Mouse (Mus musculus) lung, adult 2 months (tissue): ENCODE results near the gene Ermp1. TPM values are rescaled to one million over a fixed set of nuclear protein-coding genes. Genes with fewer than 3 reads are reported as not detected.
"Not testable (repeated sequence)": the region's sequence is repeated elsewhere in the genome, so short reads cannot be mapped to it uniquely, and the experiment has no call there.

Experiments used
- DNase-seq: peaks from one replicate; pipeline ENCODE4 v3.0.0; 2022
- H3K4me1 ChIP-seq: fragments of 200-500 bp; 2 replicates; pipeline ENCODE4 v1.6.1; 2011; ENCODE audit warnings: low read length; ENCODE audit not compliant: control insufficient read depth, insufficient read depth
- H3K4me3 ChIP-seq: fragments of 200-500 bp; replicated peaks from 2 replicates; pipeline ENCODE3; 2011; ENCODE audit warnings: low read depth, mild to moderate bottlenecking, control low read depth, low read length; ENCODE audit errors: extremely low read depth
- CTCF ChIP-seq: fragments of 200-500 bp; IDR thresholded peaks from 2 replicates; pipeline ENCODE4 v1.5.1; 2011; ENCODE audit warnings: mild to moderate bottlenecking, low read length, control low read depth; ENCODE audit not compliant: insufficient read depth
- POLR2A ChIP-seq: fragments of 200-500 bp; IDR thresholded peaks from 2 replicates; pipeline ENCODE4 v1.6.1; 2011; ENCODE audit warnings: low read depth, mild to moderate bottlenecking, control low read depth, low read length, borderline replicate concordance; ENCODE audit errors: extremely low read depth
- WGBS: fragments of 180-500 bp; shearing (Covaris S2); methylation state at CpG from one replicate; pipeline ENCODE4 v1.1.7; 2018; 5-methylcytosine and 5-hydroxymethylcytosine counted together
- polyA plus RNA-seq: library from polyadenylated mRNA; depleted of rRNA; stranded (reverse); fragments of >200 nt; gene quantifications from 2 replicates; pipeline ENCODE4 v1.2.3, GENCODE M21; 2012

Ermp1 gene
- polyA plus RNA-seq, 1 experiment: 15.7 TPM

DNA sequence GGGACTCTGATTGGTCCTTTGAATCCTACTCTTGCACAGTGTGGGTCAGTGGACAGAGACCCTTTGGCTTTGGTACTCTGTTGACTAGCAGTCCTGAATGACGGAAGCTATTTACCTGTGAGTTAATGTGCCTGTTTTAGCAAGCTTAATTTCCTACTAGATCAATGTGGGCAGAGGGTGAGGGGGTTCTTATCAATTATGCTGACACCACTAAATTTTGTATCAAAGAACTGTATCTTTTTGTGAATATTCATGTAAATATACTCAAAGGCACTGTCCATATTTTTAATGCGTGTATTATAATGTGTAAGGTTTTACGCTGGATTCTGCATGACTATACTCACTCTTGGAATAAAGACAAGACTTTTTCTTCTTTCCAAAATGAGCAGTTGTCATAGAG lies 43.6 kb downstream of the Ermp1 start:
- TF ChIP-seq POLR2A (no peak), CTCF (no peak)
- WGBS: 94% methylated on average over 3 of the region's 3 CpGs
- Histone ChIP-seq H3K4me1 (no peaks in the 10 kb centered on the region), H3K4me3 (no peak overlapping the region)
- DNase-seq: no peak

DNA sequence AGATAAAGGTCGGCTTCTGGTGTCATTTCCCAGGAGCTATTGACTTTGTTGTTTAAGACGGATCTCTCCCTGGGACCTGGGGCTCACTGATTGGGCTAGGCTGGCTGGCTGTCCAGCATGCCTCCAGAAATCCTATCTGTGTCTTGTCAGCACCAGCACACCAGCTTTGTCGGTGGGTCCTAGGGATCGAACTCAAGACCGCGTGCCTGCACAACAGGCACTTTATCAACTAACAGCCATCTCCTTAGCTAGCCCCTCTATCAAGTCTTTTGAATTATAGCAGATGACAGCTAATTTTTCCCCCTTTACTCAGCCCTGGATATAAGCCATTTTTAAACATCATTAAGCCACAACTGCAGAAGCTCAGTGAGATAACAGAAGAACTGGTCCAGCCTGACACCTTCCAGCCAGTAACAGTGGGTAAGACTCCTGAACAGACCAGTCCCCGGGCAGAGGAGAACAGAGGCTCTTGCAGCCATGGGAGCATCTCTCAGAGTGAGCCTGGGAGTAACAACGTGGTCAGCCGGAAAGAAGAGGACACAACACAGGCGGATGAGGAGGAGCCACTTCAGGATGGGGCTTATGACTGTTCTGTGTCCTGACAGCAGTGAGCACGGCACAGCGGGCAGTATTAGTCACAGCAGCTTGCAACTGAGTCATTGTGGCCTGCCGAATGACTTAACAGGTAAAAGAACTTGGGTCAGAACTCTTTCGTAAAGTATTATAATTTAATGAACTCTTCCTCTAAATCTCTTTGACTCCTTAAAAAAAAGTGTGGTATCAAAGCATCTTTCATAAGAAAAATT lies 44.5 kb downstream of the Ermp1 start:
- Histone ChIP-seq H3K4me3 (no peak overlapping the region), H3K4me1 (no peaks in the 10 kb centered on the region)
- TF ChIP-seq CTCF: no peak
- no peak for TF ChIP-seq POLR2A
- WGBS: 83% methylated on average over 14 of the region's 14 CpGs
- DNase-seq: no peak

DNA sequence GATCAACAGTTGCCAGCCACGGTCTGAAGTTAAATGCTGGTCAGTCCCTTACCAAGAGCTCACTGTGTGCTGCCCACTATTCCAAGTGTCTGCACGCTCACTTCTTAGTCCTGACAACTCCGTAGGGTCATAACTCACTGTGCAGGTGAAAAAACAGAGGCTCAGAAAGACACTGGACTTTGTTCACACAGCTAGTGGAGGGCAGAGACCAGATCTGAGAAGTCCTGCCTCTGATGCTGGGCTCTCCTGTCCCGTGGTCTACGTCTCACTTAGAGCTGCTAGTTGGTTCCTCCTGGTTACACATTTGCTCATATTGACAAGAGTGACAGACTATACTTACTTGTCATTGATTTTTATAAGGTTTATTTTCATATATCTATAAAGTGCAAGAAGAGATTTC lies 49.2 kb downstream of the Ermp1 start:
- Histone ChIP-seq H3K4me1 (no peaks in the 10 kb centered on the region), H3K4me3 (no peak overlapping the region)
- TF ChIP-seq CTCF (no peak), POLR2A (no peak)
- DNase-seq: no peak
- WGBS: 91% methylated on average over 5 of the region's 5 CpGs

DNA sequence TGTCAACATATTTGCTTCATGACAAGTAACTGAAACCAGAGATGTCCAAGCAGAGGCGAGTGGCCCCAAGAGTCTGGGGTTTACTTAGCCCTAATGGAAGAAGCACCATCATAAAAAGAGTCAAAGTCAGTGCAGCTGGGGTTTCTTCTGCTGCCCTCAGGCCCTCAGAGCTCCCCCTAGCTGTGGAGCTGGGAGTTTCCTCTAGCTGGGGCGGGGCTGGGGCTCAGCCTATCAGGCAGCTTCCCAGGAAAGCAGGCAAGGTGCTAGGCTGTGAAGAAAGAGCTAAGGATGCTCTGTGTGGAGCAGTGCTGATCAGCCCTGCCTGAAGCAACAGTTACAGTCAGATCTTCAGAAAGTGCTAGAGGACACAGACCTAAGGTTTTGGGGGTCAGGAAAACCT lies 51.2 kb downstream of the Ermp1 start:
- 100% methylated on average over 2 of the region's 2 CpGs for WGBS
- Histone ChIP-seq H3K4me3 (no peak overlapping the region), H3K4me1 (no peaks in the 10 kb centered on the region)
- no peak for DNase-seq
- TF ChIP-seq POLR2A: no peak
- 0 out of 2 replicates have a peak, but pooled peaks have one; percentile 21 for TF ChIP-seq CTCF

DNA sequence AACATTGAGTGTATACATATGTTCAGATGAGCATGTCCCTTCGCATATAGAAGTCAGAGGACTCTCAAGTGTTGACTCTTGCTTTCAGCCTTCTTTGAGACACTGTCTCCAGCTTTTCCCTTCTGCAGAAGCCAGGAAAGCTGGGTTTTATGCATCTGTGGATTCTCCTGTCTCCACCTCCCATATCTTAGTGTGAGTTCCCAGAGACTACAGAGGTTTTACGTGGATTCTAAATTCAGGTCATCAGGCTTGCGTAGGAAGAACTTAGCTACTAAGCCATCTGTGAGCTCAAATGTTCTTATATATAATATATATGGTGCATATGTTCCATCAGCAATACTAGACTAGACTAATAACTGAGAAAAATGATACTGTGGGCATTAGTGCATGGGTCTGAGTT lies 51.9 kb downstream of the Ermp1 start:
- TF ChIP-seq CTCF (no peak), POLR2A (no peak)
- Histone ChIP-seq H3K4me1 (no peaks in the 10 kb centered on the region), H3K4me3 (no peak overlapping the region)
- WGBS: 93% methylated on average over 3 of the region's 3 CpGs
- DNase-seq: no peak

DNA sequence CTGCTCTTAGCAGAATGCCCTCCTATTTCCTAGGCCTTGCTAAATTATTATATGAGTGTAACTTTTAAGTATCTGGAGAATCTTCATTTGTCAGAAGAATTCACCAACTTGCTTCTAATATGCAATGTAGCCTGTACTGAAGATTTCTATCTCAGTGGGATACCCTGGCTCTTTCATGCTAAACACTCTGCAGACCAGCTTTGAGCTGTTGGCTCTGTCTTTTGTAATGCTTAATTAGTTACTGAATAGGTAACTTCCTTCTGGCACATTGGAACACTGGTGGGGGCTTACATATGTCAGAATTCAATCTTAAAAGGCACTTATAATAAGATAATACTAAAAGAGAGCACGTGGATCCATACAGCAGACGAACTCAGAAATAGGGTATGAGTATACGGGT lies 54.4 kb downstream of the Ermp1 start:
- WGBS: 90% methylated on average over 3 of the region's 3 CpGs
- DNase-seq, H3K4me1 ChIP-seq, H3K4me3 ChIP-seq: not testable (repeated sequence)

DNA sequence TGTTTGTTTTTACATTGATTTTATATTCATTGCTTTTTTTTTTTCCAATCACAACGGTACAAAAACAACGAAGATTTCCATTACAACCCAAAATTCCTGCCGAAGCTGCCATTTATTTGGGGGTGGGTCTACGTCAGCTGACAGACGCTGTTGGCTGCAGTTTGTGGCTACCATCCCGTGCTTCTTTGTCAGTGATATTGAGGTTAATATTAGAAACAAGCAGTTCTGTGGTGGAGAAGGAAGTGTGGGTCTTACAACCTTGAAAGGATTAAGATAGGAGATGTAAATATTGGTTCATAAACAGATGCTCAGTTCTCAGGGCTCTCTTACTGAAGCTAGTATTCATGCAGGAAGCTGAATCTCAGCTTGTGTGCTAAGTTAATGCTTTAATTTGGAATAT lies 64.5 kb downstream of the Ermp1 start:
- Histone ChIP-seq H3K4me1 (no peaks in the 10 kb centered on the region), H3K4me3 (no peak overlapping the region)
- TF ChIP-seq CTCF (no peak), POLR2A (no peak)
- 73% methylated on average over 6 of the region's 6 CpGs for WGBS
- DNase-seq: no peak

DNA sequence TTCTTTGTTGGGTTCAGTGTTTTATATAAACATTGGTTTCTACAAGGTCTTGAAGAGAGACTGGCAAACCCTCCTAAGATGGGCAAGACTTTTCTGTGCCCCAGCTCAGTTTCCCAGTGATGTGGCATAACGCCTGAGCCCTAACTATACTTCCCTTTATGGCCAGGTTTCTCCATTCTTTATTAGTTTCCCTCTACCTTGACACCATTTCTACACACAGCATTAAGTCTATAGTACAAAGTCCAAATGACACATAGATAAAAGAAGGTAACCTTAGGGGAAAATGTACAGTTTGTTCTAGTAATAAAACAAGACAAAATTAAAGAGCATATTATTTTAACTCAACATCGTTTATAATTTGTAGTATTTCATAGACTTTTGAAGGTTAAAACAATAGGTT lies 65.8 kb downstream of the Ermp1 start:
- no peak overlapping the region for H3K4me3 ChIP-seq

DNA sequence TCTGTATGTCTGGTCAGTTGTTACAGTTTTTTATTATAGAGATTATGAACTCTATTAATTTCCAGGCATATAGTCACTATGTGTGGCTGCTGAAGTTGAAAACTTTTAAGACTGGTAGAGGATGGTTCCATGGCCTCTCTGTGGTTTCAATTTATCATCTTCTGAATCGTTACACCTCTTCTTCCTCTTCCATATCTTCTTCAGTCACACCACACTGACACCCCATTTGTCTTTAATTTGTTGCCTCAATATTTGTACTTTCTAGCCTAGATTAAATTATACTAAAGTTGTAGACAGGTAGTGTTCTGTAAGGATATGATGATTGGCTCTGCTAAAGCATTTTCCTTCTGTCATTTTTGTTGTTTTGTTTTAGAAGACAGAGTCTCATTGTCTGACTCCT lies 81.7 kb downstream of the Ermp1 start:
- 66% methylated on average over 1 of the region's 1 CpGs for WGBS
- no peak for DNase-seq
- H3K4me3 ChIP-seq: no peak overlapping the region
- no peak for TF ChIP-seq POLR2A
- no peak for TF ChIP-seq CTCF
- no peaks in the 10 kb centered on the region; the same call in 1 of the 2 replicates for H3K4me1 ChIP-seq

More for the DNA sequence above, 65.8 kb downstream of the Ermp1 start:
- 88% methylated on average over 2 of the region's 2 CpGs for WGBS
- no peak for TF ChIP-seq POLR2A
- no peak for TF ChIP-seq CTCF
- no peak for DNase-seq
- no peaks in the 10 kb centered on the region for H3K4me1 ChIP-seq

DNA sequence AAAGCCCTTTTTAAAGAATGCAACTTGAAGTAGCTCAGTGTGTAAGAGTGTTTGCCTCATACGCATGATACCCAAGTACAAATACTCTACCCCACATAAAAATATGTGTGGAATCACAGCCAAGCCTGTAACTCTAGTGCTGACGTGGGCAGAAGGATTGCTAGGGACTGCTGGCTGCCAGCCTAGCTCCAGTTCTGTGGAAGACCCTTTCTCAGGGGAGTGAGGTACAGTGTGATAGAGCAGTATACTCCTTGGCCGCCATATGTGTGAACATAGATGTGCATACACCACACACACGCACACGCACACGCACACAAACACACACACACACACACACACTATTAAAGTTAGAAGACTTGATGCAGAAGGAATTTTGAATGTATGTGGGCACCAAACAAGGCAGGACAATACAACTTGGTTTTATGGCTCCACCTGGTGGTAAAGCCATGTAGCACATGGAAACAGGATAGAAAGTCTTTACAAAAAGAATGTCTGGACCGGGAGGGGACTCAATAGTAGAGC lies 84.9 kb downstream of the Ermp1 start:
- DNase-seq: peak; percentile 54
- Histone ChIP-seq H3K4me3 (no peak overlapping the region), H3K4me1 (no peaks in the 10 kb centered on the region; the same call in 1 of the 2 replicates)
- WGBS: 47% methylated on average over 7 of the region's 7 CpGs
- no peak for TF ChIP-seq POLR2A
- TF ChIP-seq CTCF: peak; percentile 12; the same call in 1 of the 2 replicates
